Mouse (Mus musculus) E14TG2a.4 (cell line): ENCODE data around the gene Celf5.

Source experiments
- CTCF ChIP-seq: conservative IDR thresholded peaks from 2 replicates; pipeline ENCODE4 v1.5.1; 2014; ENCODE audit warnings: low read length
- NANOG ChIP-seq: IDR thresholded peaks from 2 replicates; pipeline ENCODE4 v1.6.1; 2014; ENCODE audit warnings: borderline replicate concordance, low read length, mixed read lengths

DNA sequence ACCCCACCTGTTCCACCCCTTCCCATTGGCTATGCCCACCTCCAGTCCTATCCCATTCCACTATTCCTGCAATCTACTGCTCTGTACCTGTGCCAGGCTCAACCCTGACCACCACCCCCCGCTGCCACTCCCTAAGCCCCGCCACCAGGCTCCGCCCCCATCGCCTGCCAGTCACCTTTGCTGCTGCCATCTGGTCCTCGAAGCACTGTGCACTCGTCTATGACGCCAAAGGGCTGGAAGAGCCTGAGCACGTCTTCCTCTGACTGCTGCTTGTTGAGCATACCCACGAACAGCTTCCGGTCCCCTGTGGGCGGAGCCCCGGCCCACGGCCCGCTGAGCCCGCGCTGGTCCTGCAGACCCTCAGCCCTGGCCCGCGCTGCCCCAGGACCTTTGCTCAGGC is 12.1 kb downstream of the Celf5 start:
- TF ChIP-seq CTCF (no peak), NANOG (no peak)
